Mouse (Mus musculus): ENCODE data around the gene Neu2.
A peak's percentile ranks its signal among the peaks of the same experiment; 100 is the strongest.
"Not testable (repeated sequence)": the region's sequence is repeated elsewhere in the genome, so short reads cannot be mapped to it uniquely, and the experiment has no call there.

Neu2 gene

DNA sequence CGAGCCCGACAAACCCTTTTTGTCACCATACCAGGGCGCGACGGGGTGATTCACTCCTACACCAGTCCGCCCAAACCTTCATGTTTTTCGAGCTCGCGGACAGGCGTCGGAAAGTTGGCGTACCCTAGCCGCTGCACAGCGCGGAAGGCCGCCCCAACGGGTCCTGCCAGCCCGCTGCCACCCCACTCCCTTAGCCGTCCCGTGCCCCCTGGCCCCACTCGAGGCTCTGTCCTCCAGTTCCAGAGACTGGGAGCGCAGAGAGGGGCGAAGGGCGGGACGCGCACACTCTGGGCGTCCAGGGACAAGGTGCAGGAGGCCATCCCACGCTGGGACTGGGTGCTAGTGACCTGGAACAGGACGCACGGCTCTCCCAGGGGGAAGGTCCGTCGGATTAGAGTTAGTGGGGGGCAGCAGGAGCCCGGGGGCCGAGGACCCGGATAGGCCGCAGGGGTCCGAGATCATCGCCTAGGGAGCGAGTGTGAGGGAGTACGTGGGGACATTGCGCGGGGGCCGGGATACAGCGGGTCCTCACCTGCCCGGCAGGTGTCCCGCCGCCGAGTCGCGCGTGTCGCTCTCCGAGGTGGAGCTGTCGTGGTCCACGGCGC lies at the start of gene Neu2:
Gene Neu2, plus strand, starts transcription at position 329 of the 605 bp plus-strand sequence.
- no peak for DNase-seq (ENCODE audit: low spot score in 2 of 2)

DNA sequence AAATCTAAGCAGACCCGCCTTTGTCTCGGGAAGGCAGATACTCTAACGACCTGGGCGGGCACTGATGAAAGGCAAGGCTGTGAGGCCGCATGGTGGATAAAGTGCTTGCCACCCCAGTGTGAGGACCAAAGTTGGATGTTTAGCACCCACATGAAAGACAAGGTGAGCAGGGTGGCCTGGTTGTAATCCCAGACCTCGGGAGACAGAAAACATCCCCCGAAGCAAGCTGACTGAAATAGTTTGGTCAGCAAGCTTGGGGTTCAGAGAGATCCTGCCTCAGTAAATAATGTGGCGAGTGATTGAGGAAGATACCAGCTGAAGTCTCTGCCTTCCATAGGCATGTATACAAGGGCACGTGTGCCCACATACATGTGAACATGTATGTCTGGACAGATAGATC lies 42.2 kb upstream of the Neu2 start:
- DNase-seq (ENCODE audit: low spot score in 2 of 2) = no peak

DNA sequence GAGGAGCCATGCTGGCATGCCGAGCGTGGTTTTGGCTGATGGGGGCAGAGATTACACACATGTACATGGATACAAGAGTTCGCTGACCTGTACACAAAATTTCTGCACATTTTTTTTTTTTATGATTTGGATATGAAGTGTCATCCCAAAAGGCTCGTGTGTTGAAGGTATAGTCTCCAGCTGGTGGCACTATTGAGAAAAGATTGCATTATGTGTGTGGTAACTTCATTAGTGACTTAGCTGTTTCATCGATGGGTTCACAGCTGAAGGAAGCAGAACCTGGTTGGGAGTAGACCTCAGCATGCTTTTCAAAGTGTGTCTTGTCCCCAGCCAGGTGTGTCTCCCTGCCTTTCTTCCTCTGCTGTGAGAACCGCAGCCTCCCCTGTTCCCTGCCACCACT lies 41.4 kb upstream of the Neu2 start:
- DNase-seq (ENCODE audit: low spot score in 2 of 2) = no peak

DNA sequence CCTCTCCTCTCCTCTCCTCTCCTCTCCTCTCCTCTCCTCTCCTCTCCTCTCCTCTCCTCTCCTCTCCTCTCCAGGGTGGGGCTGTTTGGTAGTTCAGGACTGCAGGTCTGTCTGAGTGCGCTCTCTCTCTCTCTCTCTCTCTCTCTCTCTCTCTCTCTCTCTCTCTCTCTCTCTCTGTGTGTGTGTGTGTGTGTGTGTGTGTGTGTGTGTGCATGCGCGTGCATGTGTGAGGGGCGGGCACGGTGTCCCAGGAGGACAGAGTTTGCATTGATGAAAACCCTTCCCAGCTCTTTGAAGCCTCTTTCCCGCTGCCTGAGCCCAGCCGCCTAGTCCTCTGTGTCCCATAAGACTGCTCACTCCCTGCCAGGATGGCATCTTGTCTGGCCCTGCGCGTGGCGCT lies 39.7 kb upstream of the Neu2 start, which contains the start of gene Snorc:
Gene Snorc, plus strand, starts transcription at position 301 of the 400 bp plus-strand sequence.
- not testable (repeated sequence) for DNase-seq (ENCODE audit: low spot score in 2 of 2)

DNA sequence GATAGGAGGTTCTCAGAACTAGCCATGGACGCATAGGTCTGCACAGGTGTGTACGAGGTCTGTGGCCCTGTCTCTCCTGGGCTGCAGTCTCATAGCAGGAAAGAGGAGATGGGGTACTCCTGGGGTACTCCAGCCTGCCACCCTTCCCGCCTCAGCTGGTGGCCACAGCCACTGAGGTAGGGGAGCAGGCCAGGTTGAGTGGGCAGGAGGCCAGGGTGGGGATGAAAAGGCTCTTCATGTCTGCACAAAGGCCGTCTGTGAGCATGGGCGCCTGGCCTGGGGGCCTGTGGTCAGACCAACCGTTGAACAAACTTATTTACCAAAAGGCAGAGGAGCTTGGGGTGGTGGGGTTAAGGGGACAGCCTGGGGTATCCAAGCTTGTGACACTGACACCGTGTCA lies 37.8 kb upstream of the Neu2 start:
- no peak for DNase-seq (ENCODE audit: low spot score in 2 of 2)

DNA sequence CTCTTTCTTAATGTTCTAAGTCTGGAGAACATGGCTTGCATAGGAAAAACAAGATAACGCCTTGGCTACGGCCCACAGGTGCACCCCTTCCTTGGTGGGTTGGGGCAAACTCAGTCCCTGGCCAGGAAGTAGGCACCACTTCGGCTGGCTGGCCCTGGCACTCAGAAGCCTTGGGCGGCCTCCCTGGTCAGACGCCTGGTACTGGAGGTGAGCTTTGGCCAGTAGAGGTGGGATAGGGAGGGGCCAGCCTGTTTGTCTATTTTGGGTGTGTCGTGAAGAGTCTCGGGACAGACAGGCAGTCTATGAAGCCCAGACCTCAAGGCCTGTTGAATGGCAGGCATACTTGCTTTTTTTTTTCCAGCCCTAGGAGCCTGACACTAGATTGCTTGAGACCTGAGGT lies 37.1 kb upstream of the Neu2 start:
- no peak for DNase-seq (ENCODE audit: low spot score in 2 of 2)

DNA sequence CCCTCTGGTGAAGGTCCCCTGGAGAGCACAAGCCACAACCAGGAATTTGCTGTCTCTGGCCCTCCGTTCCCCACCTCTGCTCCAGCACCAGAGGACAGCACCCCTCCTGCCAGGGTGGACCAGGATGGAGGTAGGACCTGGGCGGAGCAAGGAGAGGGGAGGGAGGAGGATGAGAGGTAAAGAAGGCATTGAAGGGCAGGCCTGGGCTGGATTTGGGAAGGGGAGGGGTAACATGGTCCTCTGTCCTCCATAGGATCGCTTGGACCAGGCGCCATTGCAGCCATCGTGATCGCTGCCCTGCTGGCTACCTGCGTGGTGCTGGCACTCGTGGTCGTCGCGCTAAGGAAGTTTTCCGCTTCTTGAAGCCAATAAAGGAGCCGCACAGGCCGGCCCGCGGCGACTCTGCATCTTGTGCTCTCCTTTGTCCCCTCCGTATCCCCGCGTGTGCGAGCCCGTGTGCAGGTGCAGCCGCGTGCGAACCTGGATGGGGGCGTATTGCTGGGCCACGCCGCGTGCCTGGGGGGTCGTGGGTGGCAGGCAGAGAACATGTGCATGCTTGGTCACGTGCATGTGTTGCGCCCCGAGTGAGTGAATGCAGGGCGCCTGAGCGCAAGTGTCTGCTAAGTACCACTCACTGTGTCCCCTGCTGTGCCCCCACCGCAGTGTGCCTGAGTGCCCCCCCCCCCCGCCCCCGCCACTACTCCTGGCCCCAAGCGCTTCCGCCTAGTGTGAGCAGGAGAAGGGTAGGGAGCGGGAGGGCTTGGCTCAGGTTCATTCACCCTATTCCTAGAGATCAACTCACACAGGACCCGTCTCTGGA lies 34.4 kb upstream of the Neu2 start:
- no peak for DNase-seq (ENCODE audit: low spot score in 2 of 2)

DNA sequence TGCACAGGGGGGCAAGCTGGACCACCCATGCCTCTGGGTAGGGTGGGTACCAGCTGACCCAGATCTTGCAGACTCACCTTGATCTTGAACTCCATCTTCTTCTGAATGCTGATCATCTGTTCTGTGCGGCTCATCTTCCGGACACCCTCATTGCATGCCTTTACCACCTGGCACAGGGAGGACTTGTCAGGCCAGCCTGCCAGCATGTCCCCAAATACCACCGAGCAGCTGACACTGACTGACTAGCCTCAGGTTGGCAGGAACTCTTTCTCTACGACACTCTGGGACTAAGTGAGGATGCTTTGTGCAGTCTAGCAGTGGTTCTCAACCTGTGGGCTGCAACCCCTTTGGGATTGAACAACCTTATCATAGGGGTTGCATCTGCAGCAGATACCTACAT lies 27.1 kb upstream of the Neu2 start:
- no peak for DNase-seq (ENCODE audit: low spot score in 2 of 2)

DNA sequence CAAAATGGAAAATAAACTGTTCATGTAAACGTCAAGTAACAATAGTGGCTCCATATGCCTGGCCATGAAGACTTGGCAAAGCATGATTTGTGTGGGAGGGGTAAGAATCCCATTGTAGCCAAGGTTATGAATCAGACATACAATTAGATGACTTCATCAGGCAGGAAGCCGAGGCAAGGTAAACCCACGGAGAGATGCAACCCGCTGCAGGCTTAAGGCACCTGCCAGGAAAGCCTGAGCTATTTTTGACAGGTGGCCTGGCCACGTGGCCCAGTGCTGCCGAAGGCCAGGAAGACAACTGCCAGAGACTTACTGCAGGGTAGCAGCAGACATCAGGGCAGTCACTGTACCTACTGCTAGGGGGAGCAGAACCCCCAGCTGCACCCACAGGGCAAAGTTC lies 23.3 kb upstream of the Neu2 start:
- DNase-seq (ENCODE audit: low spot score in 2 of 2) = no peak

DNA sequence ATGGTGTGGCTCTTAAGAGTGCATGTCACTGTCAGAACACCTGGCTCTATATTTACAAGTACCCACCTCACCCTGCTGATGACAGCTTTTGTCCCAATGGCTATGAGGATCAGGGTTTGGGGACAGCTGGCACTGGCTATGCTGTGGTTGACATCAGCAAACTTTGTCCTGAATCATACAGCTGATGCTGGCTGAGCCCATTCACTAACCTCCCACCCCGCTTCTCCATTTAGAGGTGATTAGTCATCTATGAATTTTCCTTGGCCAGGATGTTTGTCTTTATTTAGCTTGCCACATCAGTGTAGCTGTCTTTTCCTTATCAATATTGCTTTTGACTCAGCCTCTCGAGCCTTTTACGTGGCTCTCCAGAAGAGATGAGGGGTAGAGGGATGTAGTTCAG lies 17.4 kb upstream of the Neu2 start:
- DNase-seq (ENCODE audit: low spot score in 2 of 2) = no peak

DNA sequence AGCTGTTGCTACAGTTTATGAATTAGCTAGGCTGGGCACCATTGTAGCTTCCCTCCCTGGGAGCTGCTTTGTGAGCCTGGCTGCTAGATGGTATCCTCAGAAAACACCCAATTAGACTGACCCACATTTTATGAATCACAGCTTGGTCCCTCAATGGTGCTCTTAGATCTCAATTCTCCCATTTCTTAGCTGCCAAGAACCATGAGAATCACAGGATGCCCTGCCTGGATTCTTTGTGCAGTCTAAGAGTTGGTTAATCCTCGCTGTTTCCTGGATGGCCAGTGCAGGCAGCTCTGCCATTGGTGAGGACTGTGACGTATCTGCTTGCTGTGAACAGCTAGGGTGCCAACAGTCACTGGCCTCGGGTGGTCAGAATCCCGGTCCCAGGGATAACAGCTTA lies 16.1 kb upstream of the Neu2 start:
- no peak for DNase-seq (ENCODE audit: low spot score in 2 of 2)

DNA sequence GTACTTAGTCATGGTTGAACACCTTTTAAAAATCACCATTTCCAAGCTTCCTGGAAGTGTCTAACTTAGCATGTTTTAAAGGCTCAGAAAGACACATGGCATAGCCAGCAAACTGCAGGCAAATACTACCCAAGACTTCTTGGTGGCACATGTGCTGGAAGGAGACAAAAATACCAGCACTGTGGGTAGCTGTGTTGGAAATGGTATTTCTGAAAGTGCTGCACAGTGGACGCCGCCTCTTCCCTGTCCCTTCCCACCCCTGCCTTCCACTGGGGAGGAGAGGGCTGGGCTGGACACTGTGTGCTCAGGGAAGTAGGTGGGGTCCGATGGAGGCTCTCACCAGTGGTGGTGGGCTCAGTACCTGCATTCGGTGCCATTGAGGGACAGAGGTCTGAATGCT lies 4.2 kb upstream of the Neu2 start:
- no peak for DNase-seq (ENCODE audit: low spot score in 2 of 2)

DNA sequence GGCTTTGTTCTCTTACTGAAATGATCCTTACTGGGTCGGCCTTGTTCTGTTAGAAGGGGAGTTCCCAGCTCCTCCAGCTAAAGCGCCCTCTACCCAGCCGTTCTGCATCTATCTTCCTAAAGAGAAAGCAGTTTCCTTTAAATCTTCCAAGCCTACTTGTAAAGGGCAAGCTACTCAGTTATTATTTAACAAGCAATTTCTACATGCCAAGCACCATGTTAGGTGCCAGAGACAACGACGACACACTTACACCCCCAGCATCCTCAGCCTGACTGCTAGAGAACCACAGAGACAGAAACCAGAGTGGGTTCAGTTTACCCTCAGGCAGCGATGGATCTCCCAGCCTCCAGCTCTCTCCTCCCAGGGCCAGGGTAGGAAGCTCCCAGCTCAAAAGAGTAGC lies 1.8 kb upstream of the Neu2 start:
- DNase-seq (ENCODE audit: low spot score in 2 of 2) = no peak

DNA sequence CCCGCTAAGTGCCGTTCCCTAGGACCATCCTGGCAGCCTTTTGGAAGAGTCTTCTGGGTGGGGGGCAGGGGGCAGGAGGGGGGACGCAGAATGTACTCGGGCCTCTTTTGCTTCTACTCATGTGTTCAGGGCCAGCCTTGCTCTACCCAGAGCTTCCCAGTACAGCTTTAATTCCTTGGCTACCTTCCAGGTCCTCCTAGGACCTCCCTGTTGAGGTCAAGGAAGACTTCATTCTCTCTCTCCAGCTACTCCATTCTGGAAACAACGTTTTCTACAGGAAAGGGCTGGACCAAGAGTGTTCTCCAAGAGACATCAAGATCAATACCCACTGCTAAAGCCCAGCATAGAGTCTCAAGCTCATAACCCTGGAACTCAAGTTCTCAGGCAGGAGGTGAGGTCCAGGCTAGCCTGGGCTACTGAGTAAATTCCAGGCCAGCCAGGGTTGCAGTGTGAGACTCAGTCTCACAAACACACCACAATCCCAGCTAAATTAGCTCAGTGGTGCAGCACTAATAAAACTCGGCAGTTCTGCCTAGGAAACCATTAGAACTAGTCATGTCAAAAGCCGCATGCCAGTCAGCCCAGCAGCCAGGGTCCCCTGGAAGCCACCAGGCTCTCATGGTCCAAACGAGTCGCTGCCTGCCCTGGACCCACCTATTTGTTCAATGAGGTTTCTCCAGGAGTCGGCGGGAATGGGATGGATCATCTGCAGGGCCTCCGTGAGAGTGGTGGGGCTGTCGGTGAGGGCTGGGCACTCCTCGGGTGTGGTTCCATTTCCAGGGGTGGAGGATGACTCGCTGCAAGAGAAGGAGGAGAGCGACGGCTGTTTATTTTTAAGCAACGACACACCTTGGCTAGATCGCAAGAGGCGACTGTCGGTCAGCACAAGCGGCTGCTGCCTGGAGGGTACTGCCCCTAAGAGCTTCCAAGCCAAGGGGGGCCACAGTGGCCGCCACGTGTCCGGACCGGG lies 813 bp upstream of the Neu2 start:
- no peak for DNase-seq (ENCODE audit: low spot score in 2 of 2)

DNA sequence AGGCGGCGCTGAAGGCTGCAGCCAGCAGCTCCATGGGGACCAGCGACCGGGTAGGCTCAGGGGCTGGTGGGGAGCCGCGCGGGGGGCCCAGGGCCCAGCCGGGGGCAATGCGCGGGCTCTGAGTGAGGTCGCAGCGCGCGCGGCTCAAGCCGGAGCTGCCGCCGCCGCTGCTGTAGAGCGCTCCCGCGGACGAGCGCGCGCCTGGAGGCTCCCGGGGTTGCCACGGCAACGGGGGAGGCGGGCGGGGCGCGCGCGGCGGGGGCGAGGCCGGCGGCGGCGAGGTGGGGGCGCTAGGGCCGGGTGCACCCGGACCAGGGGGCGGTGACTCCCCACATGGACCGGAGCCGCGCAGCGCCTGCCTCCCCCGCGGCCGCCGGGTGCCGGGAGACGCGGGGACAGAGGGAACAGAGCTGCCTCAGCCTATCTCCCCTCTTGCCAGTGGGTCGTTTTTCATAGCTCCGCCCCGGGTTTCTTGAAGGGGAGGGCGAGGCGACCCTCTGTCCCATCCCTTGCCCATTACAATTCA lies 540 bp downstream of the Neu2 start:
- peak in 1 of 2 experiments; percentile 42 for DNase-seq (ENCODE audit: low spot score in 2 of 2)

DNA sequence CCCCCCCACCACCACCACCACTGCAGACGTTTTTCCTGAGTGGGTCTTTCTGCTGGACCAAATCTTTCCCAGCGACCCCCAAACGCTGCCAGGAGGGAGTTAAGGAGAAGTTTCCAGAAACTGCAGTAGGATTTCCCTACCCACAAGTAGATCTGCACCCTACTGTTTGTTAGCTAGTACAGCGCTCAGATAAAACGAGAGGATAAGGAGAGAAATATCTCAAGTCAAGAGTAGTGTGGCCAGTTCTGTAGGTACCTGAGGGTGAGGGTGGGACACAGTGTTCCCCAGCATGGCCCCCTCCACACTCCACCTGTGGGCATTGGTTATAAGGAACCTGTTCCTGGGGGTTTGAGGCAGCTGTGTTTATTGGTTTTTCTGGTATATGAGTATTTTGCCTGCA lies 1.2 kb downstream of the Neu2 start:
- no peak for DNase-seq (ENCODE audit: low spot score in 2 of 2)

DNA sequence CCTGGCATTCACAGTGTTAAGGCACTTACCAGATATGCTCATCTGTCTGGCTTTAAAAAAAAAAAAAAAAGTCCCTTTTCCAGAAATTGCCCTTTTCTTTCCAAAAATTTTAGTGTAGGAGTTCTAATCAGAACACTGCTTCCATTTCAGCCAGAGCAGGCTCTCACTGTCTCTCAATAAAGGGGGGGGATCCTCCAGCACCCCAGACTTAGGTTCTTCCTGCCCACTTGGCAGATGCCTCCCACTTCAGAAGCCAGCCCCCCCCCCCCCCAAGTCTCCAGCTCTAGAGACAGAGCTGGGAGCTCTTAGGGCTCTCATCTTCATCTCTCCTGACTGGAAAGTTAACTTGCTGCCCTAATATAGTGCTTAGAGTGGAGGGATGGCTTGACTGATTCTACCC lies 10.8 kb downstream of the Neu2 start:
- no peak for DNase-seq (ENCODE audit: low spot score in 2 of 2)

DNA sequence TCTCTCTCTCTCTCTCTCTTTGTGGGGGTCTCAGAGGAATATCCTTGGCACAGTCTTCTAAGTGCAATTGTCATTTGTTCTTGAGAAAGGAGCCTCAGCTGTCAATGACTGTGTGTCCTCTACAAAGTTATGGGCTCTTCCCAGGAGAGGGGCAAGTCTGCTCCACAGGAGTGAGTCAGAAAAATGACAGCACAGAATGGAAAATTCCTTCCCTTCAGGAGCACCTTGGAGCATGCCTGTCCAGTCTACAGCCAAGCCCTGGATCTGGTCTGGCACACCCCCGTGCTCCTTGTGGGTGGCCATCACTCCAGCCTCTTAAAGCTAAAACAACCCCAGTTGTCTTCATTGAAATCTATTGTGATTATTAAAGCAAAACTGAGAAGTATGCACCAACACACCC lies 11.8 kb downstream of the Neu2 start:
- DNase-seq (ENCODE audit: low spot score in 2 of 2) = no peak

DNA sequence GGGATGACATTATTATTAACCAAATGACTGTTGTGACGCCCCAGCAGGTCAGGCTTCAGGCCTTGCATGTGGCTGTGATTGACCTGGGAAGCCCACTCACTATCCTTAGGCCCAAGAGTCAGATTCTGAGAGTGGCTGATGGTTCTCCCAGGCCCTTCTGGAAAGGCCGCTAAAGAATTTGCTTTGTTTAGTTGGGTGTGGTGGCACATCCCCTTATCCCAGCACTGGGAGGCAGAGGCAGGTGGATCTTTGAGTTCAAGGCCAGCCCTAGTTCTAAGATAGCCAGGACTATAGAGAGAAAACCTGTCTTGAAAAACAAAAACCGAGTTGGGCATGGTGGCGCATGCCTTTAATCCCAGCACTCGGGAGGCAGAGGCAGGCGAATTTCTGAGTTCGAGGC lies 15.4 kb downstream of the Neu2 start:
- DNase-seq (ENCODE audit: low spot score in 2 of 2) = peak in 1 of 2 experiments; percentile 19

DNA sequence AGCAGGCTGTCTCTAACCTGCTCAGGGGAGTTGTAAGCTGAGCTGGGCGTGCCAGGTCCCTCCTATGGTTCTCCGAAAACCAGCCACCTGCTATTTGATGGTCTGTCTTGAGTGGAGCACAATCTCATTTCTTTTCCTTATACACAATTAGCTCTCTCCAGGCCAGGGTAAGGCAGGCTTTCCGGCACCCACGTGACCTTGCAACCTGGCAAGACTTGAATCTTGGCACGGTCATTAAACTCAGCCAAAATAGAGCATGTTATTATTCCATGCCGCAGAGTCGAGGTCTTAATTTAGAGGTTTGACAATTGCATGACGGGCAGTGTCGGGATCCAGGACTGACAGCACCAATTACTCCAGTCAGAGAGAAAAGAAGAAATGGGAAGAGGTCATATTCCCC lies 17.5 kb downstream of the Neu2 start:
- no peak for DNase-seq (ENCODE audit: low spot score in 2 of 2)

DNA sequence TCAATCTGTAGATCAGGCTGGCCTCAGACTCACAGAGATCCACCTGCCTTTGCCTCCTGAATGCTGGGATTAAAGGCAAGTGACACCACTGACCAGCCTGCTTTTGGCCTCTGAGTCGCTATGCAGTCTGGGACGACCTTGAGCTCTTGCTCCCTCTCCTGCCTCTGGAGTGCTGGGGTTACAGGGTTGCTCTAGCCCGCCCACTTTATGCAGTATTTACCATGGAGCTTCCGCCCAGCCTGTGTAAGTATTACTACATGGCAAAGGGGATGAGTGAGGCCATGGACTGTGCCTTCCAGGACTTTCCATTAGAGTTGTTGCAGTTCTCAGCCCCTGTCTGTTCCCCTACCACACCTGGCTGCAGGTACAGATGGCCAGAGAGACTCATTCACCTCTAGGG lies 22.7 kb downstream of the Neu2 start:
- peak in 1 of 2 experiments; percentile 35 for DNase-seq (ENCODE audit: low spot score in 2 of 2)

DNA sequence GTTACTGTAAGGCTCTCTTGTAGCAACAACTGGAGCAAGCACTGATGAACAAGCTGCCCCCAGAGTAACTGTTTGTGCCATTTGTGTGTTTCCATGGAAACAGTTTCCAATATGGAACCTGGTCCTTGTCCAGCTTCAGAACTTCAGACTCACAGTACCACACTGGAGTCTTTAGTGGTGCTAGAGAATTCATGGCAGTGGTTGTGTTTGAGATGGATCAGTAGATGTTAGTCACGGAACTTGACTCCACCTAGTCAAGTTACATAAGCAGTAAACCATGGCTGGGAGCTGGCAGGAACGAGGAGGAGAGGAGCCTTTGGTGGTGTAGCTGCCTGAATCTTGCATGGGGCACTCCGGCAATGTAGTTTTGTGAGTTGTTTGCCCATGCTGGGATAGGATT lies 24.4 kb downstream of the Neu2 start:
- DNase-seq (ENCODE audit: low spot score in 2 of 2) = no peak

All from urinary bladder, postnatal 4 days (tissue).